Mouse (Mus musculus): ENCODE measurements around the gene Nup93. TPM values are rescaled to one million over a fixed set of nuclear protein-coding genes. Genes with fewer than 3 reads are reported as not detected.

Nup93 gene
- polyA plus RNA-seq, 1 experiment, result 29.1 TPM

DNA sequence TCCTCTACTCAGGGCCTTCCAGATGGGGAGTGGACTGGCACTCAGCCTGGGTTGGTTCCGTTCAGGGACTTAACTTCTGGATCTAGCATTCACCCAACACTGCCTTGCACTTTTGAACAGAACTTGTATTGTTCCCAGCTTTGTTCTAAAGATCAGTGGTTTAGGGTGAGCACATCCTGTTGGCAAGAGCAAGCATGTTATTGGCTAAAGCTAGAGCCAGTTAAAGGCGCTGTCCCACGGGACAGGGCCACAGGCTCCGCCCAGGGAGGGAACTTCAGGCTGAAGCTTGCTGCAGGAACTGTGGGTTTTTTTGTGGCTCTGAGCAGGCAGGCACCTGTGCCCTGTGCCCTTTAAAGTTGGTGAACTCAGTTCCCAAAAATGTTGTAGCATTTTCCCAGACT, 148.9 kb downstream of the Nup93 start:
- DNase-seq, result peak in 1 of 2 experiments; percentile 43
- H3K4me1 ChIP-seq (ENCODE audit: control insufficient read depth, insufficient read depth, low read length), result peaks cover 12% of the 10 kb centered on the region
- H3K27ac ChIP-seq (ENCODE audit: insufficient read depth, low read length), result peak overlapping the region; percentile 0; the same call in 1 of the 2 replicates

DNA sequence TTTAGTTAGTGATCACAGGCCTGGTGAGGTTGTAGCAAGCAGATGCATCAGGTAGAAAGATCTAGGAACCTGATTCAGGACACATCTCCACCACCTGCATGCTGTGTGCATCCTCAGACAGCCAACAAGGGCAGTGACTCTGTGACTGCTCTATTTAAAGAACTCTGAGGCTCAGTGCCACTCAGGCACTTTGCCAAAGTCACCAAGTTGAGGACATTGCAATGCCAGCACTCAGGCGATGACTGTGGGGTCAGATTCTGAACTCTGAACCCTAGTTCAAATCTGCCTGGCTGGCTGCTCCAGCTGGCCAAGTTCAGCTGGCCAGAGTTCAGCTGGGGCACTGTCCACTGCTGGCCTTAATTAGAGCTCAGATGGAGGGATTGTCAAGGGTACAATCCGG, 149.5 kb downstream of the Nup93 start:
- DNase-seq, result peak in 1 of 2 experiments; percentile 28
- peaks cover 6% of the 10 kb centered on the region; the same call in 1 of the 2 replicates for H3K4me1 ChIP-seq (ENCODE audit: control insufficient read depth, insufficient read depth, low read length)
- peak overlapping the region; percentile 67; the same call in 1 of the 2 replicates for H3K27ac ChIP-seq (ENCODE audit: insufficient read depth, low read length)
- no peaks in the 10 kb centered on the region for H3K27me3 ChIP-seq (ENCODE audit: control insufficient read depth, insufficient read depth, low read length)
- TF ChIP-seq CTCF (IDR thresholded peaks at IDR 0.05; ENCODE audit: borderline replicate concordance, insufficient read depth, low read depth, low read length) (no peak; the same call in 1 of the 2 replicates), POLR2A (IDR thresholded peaks at IDR 0.05; ENCODE audit: borderline replicate concordance, insufficient read depth, low read length) (no peak)
- WGBS, result 17% methylated on average over 2 of the region's 2 CpGs
- no peak overlapping the region for H3K4me3 ChIP-seq (replicated peaks; ENCODE audit: insufficient read depth, low read depth, low read length)

More for the DNA sequence above, 148.9 kb downstream of the Nup93 start:
- no peaks in the 10 kb centered on the region for H3K27me3 ChIP-seq (ENCODE audit: control insufficient read depth, insufficient read depth, low read length)
- no peak overlapping the region for H3K4me3 ChIP-seq (replicated peaks; ENCODE audit: insufficient read depth, low read depth, low read length)
- 60% methylated on average over 4 of the region's 4 CpGs for WGBS
- TF ChIP-seq POLR2A (IDR thresholded peaks at IDR 0.05; ENCODE audit: borderline replicate concordance, insufficient read depth, low read length) (no peak), CTCF (IDR thresholded peaks at IDR 0.05; ENCODE audit: borderline replicate concordance, insufficient read depth, low read depth, low read length) (no peak)

GRCm38 (mm10) chr8:94364686-94365312, 150.4 kb downstream of the Nup93 start:
- TF ChIP-seq POLR2A (IDR thresholded peaks at IDR 0.05; ENCODE audit: borderline replicate concordance, insufficient read depth, low read length) (no peak), CTCF (IDR thresholded peaks at IDR 0.05; ENCODE audit: borderline replicate concordance, insufficient read depth, low read depth, low read length) (no peak)
- no peak overlapping the region for H3K27ac ChIP-seq (ENCODE audit: insufficient read depth, low read length)
- H3K4me1 ChIP-seq (ENCODE audit: control insufficient read depth, insufficient read depth, low read length), result peaks cover 4% of the 10 kb centered on the region; the same call in 1 of the 2 replicates
- DNase-seq, result no peak
- no peaks in the 10 kb centered on the region for H3K27me3 ChIP-seq (ENCODE audit: control insufficient read depth, insufficient read depth, low read length)
- WGBS, result 88% methylated on average over 6 of the region's 6 CpGs
- no peak overlapping the region for H3K4me3 ChIP-seq (replicated peaks; ENCODE audit: insufficient read depth, low read depth, low read length)

GRCm38 (mm10) chr8:94365410-94365981, 151.1 kb downstream of the Nup93 start:
- H3K4me3 ChIP-seq (replicated peaks; ENCODE audit: insufficient read depth, low read depth, low read length), result no peak overlapping the region
- DNase-seq, result no peak
- WGBS, result 88% methylated on average over 9 of the region's 9 CpGs
- peaks cover 4% of the 10 kb centered on the region; the same call in 1 of the 2 replicates for H3K4me1 ChIP-seq (ENCODE audit: control insufficient read depth, insufficient read depth, low read length)
- H3K27ac ChIP-seq (ENCODE audit: insufficient read depth, low read length), result no peak overlapping the region
- H3K27me3 ChIP-seq (ENCODE audit: control insufficient read depth, insufficient read depth, low read length), result no peaks in the 10 kb centered on the region
- TF ChIP-seq CTCF (IDR thresholded peaks at IDR 0.05; ENCODE audit: borderline replicate concordance, insufficient read depth, low read depth, low read length), result no peak
- TF ChIP-seq POLR2A (IDR thresholded peaks at IDR 0.05; ENCODE audit: borderline replicate concordance, insufficient read depth, low read length), result no peak

Other genes with a start within 250 kb of the Nup93 start
- 139 and 144 TPM in 2 replicates for gene Amfr, start 201.7 kb upstream of the Nup93 start, polyA plus RNA-seq (2012; rRNA removed)
- gene Nudt21, start 177.5 kb upstream of the Nup93 start, polyA plus RNA-seq (2012; rRNA removed), result 31.3 and 32.5 TPM in 2 replicates
- 44.2 and 46.0 TPM in 2 replicates for gene Ogfod1, start 177.4 kb upstream of the Nup93 start, polyA plus RNA-seq (2012; rRNA removed)
- gene Bbs2, start 115.6 kb upstream of the Nup93 start, polyA plus RNA-seq (2012; rRNA removed), result 54.9 and 60.2 TPM in 2 replicates
- gene Mt4, start 77.4 kb upstream of the Nup93 start, polyA plus RNA-seq (2012; rRNA removed), result not detected in 2 replicates
- 1,323 and 1,416 TPM in 2 replicates for gene Mt3, start 62.0 kb upstream of the Nup93 start, polyA plus RNA-seq (2012; rRNA removed)
- 579 and 685 TPM in 2 replicates for gene Mt2, start 41.9 kb upstream of the Nup93 start, polyA plus RNA-seq (2012; rRNA removed)
- gene Mt1, start 35.5 kb upstream of the Nup93 start, polyA plus RNA-seq (2012; rRNA removed), result 1,145 and 1,309 TPM in 2 replicates
- 1.7 and 2.2 TPM in 2 replicates for gene Slc12a3, start 114.6 kb downstream of the Nup93 start, polyA plus RNA-seq (2012; rRNA removed)
- 119 and 125 TPM in 2 replicates for gene Herpud1, start 171.9 kb downstream of the Nup93 start, polyA plus RNA-seq (2012; rRNA removed)
- 0.71 and 0.82 TPM in 2 replicates for gene Nlrc5, start 219.8 kb downstream of the Nup93 start, polyA plus RNA-seq (2012; rRNA removed)

Data from cerebellum, adult 2 months (tissue).